Mouse (Mus musculus) urinary bladder, postnatal 0 days (tissue): Measurements from ENCODE around the gene Tspan5. TPM values are rescaled to one million over a fixed set of nuclear protein-coding genes. Genes with fewer than 3 reads are reported as not detected.

Source experiments
- polyA plus RNA-seq: library from polyadenylated mRNA; unstranded; fragments of >200 nt; fragmentation: Nextera tagmentation; extraction: Ambion mirVana; gene quantifications from 2 replicates; pipeline ENCODE4 v1.2.1, GENCODE M21; 2015

The Tspan5 gene
- polyA plus RNA-seq, result 38.9 and 47.5 TPM in 2 replicates

DNA sequence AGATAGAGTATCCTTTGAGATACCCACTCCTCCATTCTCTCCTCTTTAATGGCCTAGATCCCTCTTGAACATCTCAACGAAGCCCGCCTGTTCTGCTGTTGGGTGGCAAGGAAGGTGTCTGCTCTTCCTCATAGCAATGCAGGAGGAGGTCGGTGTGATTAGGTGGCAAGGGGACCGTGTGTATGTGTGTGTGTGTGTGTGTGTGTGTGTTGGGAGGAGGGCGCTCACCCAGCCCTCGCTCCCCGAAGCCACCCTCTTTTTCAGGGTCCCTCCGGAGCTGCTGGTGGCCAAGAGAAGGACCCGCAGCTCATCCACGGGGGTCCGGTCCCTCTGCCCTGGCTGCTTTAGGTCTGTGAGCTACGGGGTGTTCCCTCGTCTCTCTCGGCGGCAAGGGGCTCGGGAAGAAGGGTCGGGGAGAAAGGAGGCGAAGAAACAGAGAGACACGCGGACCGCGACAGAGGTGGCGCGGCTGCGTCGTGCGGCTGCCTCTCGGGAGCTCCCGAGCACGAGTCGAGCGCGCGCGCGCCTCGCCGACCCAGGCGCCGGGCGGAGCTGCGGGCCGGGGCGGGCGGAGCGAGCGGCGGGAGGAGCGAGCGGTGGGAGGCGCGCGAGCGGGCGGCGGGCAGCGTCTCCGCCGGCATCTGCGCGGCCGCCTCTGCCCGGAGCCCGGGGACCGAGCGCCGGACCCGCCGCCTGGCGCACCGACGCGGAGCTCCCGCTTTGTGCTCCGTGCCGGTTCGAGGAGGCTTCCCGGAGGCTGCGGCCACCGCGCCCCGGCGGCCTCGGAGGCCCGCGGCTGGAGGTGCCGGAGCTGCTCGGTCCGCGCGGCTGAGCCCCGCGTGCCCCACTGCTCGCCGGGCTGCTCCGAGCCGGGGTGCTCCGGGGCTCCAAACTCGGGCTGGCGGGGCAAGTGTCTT, at the start of gene Tspan5:
Gene Tspan5 (plus strand): TSS at position 547 of the 917 bp plus-strand sequence.

Other genes with a start within 250 kb of the Tspan5 start
- gene Eif4e, start 216.0 kb upstream of the Tspan5 start, polyA plus RNA-seq, result 150 and 170 TPM in 2 replicates